Mouse (Mus musculus) embryonic fibroblast, embryonic 13.5 days (primary cell): ENCODE measurements around the gene Cd300a. TPM values are rescaled to one million over a fixed set of nuclear protein-coding genes. Genes with fewer than 3 reads are reported as not detected.

Experiments
- H3K27ac ChIP-seq: 2 replicates; pipeline ENCODE4 v1.5.1; 2012; ENCODE audit warnings: low read length, control low read depth, inconsistent platforms; ENCODE audit not compliant: insufficient read depth
- H3K4me1 ChIP-seq: 2 replicates; pipeline ENCODE4 v1.6.1; 2011; ENCODE audit warnings: low read length; ENCODE audit not compliant: control insufficient read depth, insufficient read depth
- H3K4me3 ChIP-seq: 2 replicates; pipeline ENCODE4 v1.5.1; 2011; ENCODE audit warnings: mild to moderate bottlenecking, control low read depth, low read length; ENCODE audit not compliant: insufficient read depth
- CTCF ChIP-seq: IDR thresholded peaks from 2 replicates; pipeline ENCODE4 v1.5.1; 2011; ENCODE audit warnings: mild to moderate bottlenecking, control low read depth, low read length, moderate library complexity, borderline replicate concordance; ENCODE audit not compliant: insufficient read depth
- POLR2A ChIP-seq: IDR thresholded peaks from 2 replicates; pipeline ENCODE4 v1.6.1; 2011; ENCODE audit warnings: low read depth, mild to moderate bottlenecking, control low read depth, low read length, moderate library complexity
- polyA plus RNA-seq: library from polyadenylated mRNA; stranded (reverse); fragments of >200 nt; gene quantifications from 2 replicates; pipeline ENCODE4 v1.2.4, GENCODE M21; 2011; ENCODE audit warnings: low read depth; ENCODE audit not compliant: missing spikeins, insufficient read length

Cd300a gene
- polyA plus RNA-seq, 1 experiment, result 0.84 TPM

DNA sequence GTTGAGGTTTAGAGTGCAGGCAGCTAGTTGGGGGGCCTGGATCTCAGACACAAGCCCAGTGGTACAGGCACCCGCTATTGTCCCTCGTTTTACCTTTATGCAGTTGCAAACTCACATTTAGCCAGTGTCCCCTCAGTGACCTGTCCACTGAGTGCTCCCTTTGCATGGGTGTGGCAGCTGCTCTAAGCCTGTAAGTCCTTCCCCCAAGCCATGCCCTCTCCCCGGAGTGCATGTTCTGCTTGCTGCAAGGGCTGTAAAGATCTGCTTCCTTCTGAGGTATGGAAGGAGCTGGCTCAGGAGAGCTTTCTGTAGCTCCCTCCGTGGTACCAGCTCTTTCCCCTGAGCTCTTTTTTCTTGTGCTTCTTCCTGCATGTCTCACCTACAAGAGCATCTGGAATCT is 43.8 kb downstream of the Cd300a start:
- H3K4me3 ChIP-seq, result no peak overlapping the region
- peaks cover 20% of the 10 kb centered on the region for H3K4me1 ChIP-seq
- no peak overlapping the region for H3K27ac ChIP-seq
- TF ChIP-seq POLR2A (no peak), CTCF (no peak)

DNA sequence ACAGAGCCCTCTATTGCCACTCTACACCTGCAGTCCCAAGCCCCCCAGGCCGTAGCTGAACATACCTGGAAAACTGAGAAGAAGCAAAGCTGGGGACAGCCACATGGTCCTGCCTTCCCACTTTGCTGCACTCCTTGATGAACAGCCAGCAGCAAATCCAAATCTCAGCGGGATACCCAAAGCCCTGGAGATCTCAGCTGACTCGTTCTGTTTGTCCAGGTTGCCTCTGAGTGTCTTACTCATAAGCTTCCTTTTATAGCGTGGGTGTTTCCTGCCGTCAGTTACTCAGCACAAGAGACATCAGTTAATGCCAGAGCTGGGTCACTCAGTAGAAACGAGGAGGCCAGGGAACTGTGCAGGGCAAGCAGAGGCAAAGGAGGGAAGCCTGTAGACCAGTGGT is 44.3 kb downstream of the Cd300a start, which contains the start of gene Cd300lb:
Cd300lb (minus strand) TSS at position 243 of the 400 bp plus-strand sequence.
- no peak within 1 kb of the TSS for H3K27ac ChIP-seq
- TF ChIP-seq POLR2A (no peak), CTCF (no peak)
- peaks cover 19% of the 10 kb centered on the region for H3K4me1 ChIP-seq
- no peak within 1 kb of the TSS for H3K4me3 ChIP-seq

Other genes with a start within 250 kb of the Cd300a start
- gene Rpl38, start 221.5 kb upstream of the Cd300a start, polyA plus RNA-seq, result 1,513 and 1,676 TPM in 2 replicates
- 26.9 and 28.0 TPM in 2 replicates for gene Ttyh2, start 214.6 kb upstream of the Cd300a start, polyA plus RNA-seq
- 0.61 and 0.70 TPM in 2 replicates for gene Dnaic2, start 162.6 kb upstream of the Cd300a start, polyA plus RNA-seq
- not detected in 2 replicates for gene Kif19a, start 124.7 kb upstream of the Cd300a start, polyA plus RNA-seq
- not detected in 2 replicates for gene Btbd17, start 94.1 kb upstream of the Cd300a start, polyA plus RNA-seq
- gene Gpr142, start 91.1 kb upstream of the Cd300a start, polyA plus RNA-seq, result not detected in 2 replicates
- 6.4 and 9.2 TPM in 2 replicates for gene Gprc5c, start 38.9 kb upstream of the Cd300a start, polyA plus RNA-seq
- gene Cd300lb, start 44.3 kb downstream of the Cd300a start, polyA plus RNA-seq, result 0.48 and 1.1 TPM in 2 replicates
- gene Cd300c, start 79.1 kb downstream of the Cd300a start, polyA plus RNA-seq, result not detected in 2 replicates
- 0.18 and 0.58 TPM in 2 replicates for gene Cd300ld, start 99.9 kb downstream of the Cd300a start, polyA plus RNA-seq
- 0.67 TPM in 1 of 2 replicates, not detected in the other for gene Cd300c2, start 111.8 kb downstream of the Cd300a start, polyA plus RNA-seq
- gene Cd300ld2, start 126.2 kb downstream of the Cd300a start, polyA plus RNA-seq, result not detected in 2 replicates
- not detected in 2 replicates for gene Cd300ld4, start 137.0 kb downstream of the Cd300a start, polyA plus RNA-seq
- gene Cd300ld5, start 147.7 kb downstream of the Cd300a start, polyA plus RNA-seq, result not detected in 2 replicates
- gene Cd300ld3, start 158.4 kb downstream of the Cd300a start, polyA plus RNA-seq, result 1.2 TPM in 1 of 2 replicates, not detected in the other
- gene Cd300e, start 172.1 kb downstream of the Cd300a start, polyA plus RNA-seq, result not detected in 2 replicates
- 0.32 and 0.35 TPM in 2 replicates for gene Rab37, start 201.4 kb downstream of the Cd300a start, polyA plus RNA-seq
- 0.81 TPM in 1 of 2 replicates, not detected in the other for gene Cd300lf, start 244.0 kb downstream of the Cd300a start, polyA plus RNA-seq